Mouse (Mus musculus) neural tube, embryonic 12.5 days (tissue): ENCODE measurements around the gene Gpm6a. TPM values are rescaled to one million over a fixed set of nuclear protein-coding genes. Genes with fewer than 3 reads are reported as not detected.
A peak's percentile ranks its signal among the peaks of the same experiment; 100 is the strongest.

Source experiments
- ATAC-seq: fragments of 200-750 bp; cut with Nextera tagmentation; 2 replicates; pipeline ENCODE4 v1.8.0; 2017; ENCODE audit warnings: low read depth, mild to moderate bottlenecking, moderate TSS enrichment, moderate library complexity; ENCODE audit not compliant: low FRiP score
- H3K27ac ChIP-seq: fragments of 300-500 bp; sonication (generic); 2 replicates; pipeline ENCODE4 v1.5.1; 2016
- H3K27me3 ChIP-seq: fragments of 300-500 bp; sonication (generic); replicated peaks from 2 replicates; pipeline ENCODE4 v1.6.1; 2016; ENCODE audit warnings: mild to moderate bottlenecking
- H3K36me3 ChIP-seq: fragments of 300-500 bp; sonication (generic); 2 replicates; pipeline ENCODE4 v1.6.1; 2016; ENCODE audit warnings: mild to moderate bottlenecking
- H3K4me1 ChIP-seq: fragments of 300-500 bp; sonication (generic); 2 replicates; pipeline ENCODE4 v1.6.1; 2016
- H3K4me2 ChIP-seq: fragments of 300-500 bp; sonication (generic); replicated peaks from 2 replicates; pipeline ENCODE4 v1.6.1; 2016; ENCODE audit warnings: mild to moderate bottlenecking
- H3K4me3 ChIP-seq: fragments of 300-500 bp; sonication (generic); 2 replicates; pipeline ENCODE4 v1.5.1; 2016
- H3K9ac ChIP-seq: fragments of 300-500 bp; sonication (generic); 2 replicates; pipeline ENCODE4 v1.6.1; 2016; ENCODE audit warnings: mild to moderate bottlenecking
- H3K9me3 ChIP-seq: fragments of 300-500 bp; sonication (generic); 2 replicates; pipeline ENCODE4 v1.6.1; 2016; ENCODE audit warnings: mild to moderate bottlenecking
- WGBS: fragments of 180-500 bp; shearing (Covaris S2); methylation state at CpG from one replicate; pipeline ENCODE4 v1.1.7; 2016; 5-methylcytosine and 5-hydroxymethylcytosine counted together
- polyA plus RNA-seq: library from polyadenylated mRNA; unstranded; fragments of >200 nt; fragmentation: Nextera tagmentation; extraction: Ambion mirVana; gene quantifications from 2 replicates; pipeline ENCODE4 v1.2.1, GENCODE M21; 2016

Gene Gpm6a
- polyA plus RNA-seq, 1 experiment from 2014 or later, result 115 TPM

- WGBS, result 50% methylated on average over 3 of the region's 3 CpGs
- no peaks in the 10 kb centered on the region for H3K9me3 ChIP-seq
- peak; percentile 59; the same call in 1 of the 2 replicates for ATAC-seq
These were observed 149.3 kb downstream of the Gpm6a start for GRCm38 (mm10) chr8:55103891-55104481.

More at GRCm38 (mm10) chr8:55103891-55104481, 149.3 kb downstream of the Gpm6a start:
- Histone ChIP-seq H3K36me3 (no peaks in the 10 kb centered on the region), H3K27ac (no peak overlapping the region), H3K27me3 (no peaks in the 10 kb centered on the region), H3K9ac (no peak overlapping the region), H3K4me2 (no peak overlapping the region), H3K4me1 (no peaks in the 10 kb centered on the region), H3K4me3 (no peak overlapping the region)

Other genes starting within 250 kb of the Gpm6a start
- gene Wdr17, start 67.7 kb upstream of the Gpm6a start, polyA plus RNA-seq, result 4.3 and 5.8 TPM in 2 replicates